Mouse (Mus musculus) left cerebral cortex, postnatal 10 days (tissue): ENCODE results near the gene Mink1. TPM values are rescaled to one million over a fixed set of nuclear protein-coding genes. Genes with fewer than 3 reads are reported as not detected.
"Not testable (repeated sequence)": the region's sequence is repeated elsewhere in the genome, so short reads cannot be mapped to it uniquely, and the experiment has no call there.

ENCODE experiments used
- DNase-seq, 2 experiments: peaks; one replicate each; pipeline ENCODE4 v3.0.0; 2021 to 2022; ENCODE audit warnings: low spot score in 2 of 2, mixed read lengths in 1 of 2; ENCODE audit errors: extremely low spot score in 1 of 2
- intact Hi-C: fragments of 180-260 bp; cut with DNase I; formaldehyde crosslinking; loops from one replicate; pipeline ENCODE4 v1.15.1; 2025
- total RNA-seq, 2 experiments: library from RNA; stranded (reverse); gene quantifications; 2 replicates each; pipeline ENCODE4 v1.2.3; 2021

Mink1 gene
- total RNA-seq, result 100 to 1,000 TPM; 252 to 262 TPM

GRCm38 (mm10) chr11:70562287-70562994, at the start of gene Mink1:
Gene Mink1, plus strand, starts transcription at chr11:70562881.
- intact Hi-C loops, result loop anchor here (5.0 kb wide), 1 partner anchor 35 kb away; no protein-coding TSS in a partner anchor

GRCm38 (mm10) chr11:70513520-70513919, 49.2 kb upstream of the Mink1 start:
- intact Hi-C loops, result loop anchor here (5.0 kb wide), 1 partner anchor 244 kb away; no protein-coding TSS in a partner anchor
- no peak for DNase-seq

More at GRCm38 (mm10) chr11:70562287-70562994, at the start of gene Mink1:
- peak; percentile 84 to 93 for DNase-seq

GRCm38 (mm10) chr11:70514288-70514687, 48.4 kb upstream of the Mink1 start, which contains the start of gene Vmo1:
Gene Vmo1, minus strand, starts transcription at chr11:70514616.
- no peak for DNase-seq
- intact Hi-C loops, result loop anchor here (5.0 kb wide), 1 partner anchor 243 kb away; no protein-coding TSS in a partner anchor

- peak in 1 of 2 experiments; percentile 51 for DNase-seq
- intact Hi-C loops, result loop anchor here (5.0 kb wide), 2 partner anchors 91 to 106 kb away; no protein-coding TSS in a partner anchor
These were observed 46.3 kb upstream of the Mink1 start for GRCm38 (mm10) chr11:70516352-70516751.

DNA sequence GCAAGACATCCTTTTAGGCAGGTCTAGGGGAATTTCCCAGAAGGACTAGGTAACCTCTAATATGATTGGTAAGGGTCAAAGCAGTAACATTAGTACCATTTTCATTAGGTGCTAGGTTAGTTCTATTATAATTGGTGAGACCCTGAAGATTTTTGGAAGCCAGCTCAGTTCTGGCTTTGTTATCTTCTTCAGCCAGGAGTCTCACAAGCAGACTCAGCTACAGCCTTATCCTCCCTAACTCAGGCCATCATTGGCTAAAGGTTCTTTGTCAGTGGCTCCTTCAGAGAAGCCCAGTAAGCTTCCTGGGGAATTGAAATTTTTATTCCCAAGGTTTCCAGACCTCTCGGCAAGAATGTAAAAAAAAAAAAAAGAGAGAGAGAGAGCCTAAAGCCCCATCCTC, 44.2 kb upstream of the Mink1 start:
- no peak for DNase-seq
- intact Hi-C loops, result loop anchor here (5.0 kb wide), 2 partner anchors 89 to 104 kb away; no protein-coding TSS in a partner anchor

DNA sequence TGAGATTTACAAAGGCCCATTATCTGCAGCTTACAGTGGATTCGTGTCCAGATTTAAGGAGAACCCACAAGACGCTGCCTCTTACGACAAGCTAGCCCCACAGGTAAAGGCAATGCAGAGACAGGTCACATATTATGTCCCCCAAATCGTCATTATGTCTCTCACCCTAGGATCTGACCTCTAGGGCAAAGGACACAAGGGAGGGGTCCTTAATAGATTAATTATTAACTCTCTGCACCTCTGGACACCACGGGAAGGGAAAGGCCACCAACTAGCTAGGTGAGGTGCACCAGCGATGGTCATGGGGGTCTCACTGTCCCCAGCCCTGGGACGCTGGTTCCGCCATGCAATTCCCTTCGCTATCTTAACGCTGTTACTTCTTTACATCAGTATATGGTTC, 43.8 kb upstream of the Mink1 start, which contains the start of gene Gltpd2:
Gltpd2 (plus strand) TSS at position 274 of the 400 bp plus-strand sequence.
- intact Hi-C loops, result loop anchor here (5.0 kb wide), 2 partner anchors 88 to 103 kb away; no protein-coding TSS in a partner anchor
- DNase-seq, result no peak

DNA sequence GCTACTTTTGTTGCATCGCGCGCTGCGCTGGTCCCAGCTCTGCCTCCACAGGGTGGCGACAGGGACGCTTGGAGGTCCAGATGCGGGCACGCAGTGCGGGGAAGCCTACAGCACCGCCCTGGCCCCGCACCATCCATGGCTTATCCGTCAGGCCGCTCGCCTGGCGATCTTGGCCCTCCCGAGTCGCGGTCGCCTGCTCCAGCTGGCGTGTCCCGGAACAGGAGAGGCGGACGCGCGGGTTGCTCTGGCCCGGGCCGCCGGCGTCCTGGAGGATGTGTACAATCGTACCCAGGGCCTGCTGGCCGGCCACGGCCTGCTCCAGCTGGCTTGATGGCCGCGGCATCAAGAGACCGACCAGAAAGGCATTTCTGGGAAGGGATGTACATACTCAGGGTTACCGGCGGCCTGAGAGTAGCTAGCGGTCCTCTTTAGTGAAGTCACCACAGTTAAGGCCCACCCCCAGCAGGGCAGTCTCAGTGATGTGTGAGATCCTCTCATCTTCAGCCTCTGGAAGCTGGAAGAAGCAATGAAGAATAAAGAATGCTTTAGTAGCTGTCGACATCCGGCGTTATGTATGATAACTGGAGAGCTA, 42.4 kb upstream of the Mink1 start:
- intact Hi-C loops, result no loop called here
- peak in 1 of 2 experiments; percentile 60 for DNase-seq

DNA sequence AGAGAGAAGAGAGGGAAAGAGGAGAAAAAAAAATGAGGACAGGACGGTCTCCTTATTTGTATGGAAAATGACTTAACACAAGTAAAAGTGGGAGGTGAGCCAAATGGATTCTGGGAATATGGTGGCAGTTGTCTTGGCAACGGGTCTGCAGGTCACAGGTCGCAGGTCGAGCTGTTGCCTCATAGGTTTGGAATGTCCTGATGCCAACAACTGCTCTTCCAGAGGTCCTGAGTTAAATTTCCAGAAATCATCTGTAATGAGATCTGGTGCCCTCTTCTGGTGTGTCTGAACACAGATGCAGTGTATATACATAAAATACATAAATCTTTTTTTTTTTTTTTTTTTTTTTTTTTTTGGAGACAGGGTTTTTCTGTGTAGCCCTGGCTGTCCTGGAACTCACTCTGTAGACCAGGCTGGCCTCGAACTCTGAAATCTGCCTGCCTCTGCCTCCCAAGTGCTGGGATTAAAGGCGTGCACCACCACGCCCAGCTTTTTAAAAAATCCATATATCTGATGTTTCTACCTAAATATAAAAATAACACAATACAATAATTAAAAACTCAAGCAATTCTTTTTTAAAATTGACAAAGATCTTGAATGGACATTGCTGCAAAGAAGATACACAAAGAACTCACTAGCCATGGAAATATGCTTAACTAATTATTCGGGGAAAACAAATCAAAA, 39.2 kb upstream of the Mink1 start:
- DNase-seq, intact Hi-C loops: not testable (repeated sequence)

- DNase-seq, result no peak
- intact Hi-C loops, result no loop called here
These were observed 37.9 kb upstream of the Mink1 start for GRCm38 (mm10) chr11:70524782-70525181.

DNA sequence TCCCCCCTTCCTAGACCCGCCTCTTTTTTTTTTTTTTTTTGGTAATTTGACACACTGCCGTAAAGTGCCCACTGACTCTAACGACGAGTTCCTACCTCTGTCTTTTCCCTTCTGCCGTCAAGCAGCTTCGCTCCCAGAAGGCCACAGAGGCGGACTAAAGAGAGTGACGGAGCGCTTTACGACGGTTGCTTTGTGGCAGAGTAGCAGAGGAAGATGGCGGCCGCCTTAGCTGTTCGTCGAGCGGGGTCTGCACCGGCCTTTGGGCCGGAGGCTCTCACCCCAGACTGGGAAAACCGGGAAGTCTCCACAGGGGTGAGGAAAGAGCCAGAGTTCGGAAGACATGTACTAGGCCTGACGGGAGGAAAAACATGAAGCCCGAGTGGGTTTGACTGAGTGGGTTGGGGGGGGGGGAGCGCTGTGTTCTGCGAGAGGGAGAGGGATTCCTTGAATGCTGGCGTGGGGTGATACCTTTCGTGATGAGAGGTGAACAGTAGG, 37.5 kb upstream of the Mink1 start, which contains the start of gene Psmb6:
Psmb6 (plus strand) TSS at position 184 of the 495 bp plus-strand sequence.
- peak; percentile 94 to 96 for DNase-seq
- intact Hi-C loops, result no loop called here

DNA sequence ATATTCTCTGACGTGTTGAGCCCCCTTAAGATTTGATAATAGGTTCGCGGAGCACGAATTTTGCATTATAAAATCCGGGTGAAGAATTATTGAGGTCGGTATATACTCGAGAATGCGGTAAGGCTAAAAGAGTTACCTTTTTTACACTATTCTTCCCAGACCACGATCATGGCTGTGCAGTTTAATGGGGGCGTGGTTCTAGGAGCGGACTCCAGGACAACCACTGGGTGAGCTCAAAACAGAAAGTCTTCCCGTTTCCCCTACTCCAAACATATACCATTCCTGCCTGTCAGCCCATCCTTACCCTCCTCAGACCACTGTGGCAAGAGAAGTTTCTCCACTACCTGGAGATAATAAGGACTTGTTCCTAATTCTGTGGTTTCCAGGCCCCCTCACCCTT, 37.0 kb upstream of the Mink1 start:
- DNase-seq, result no peak
- intact Hi-C loops, result no loop called here

GRCm38 (mm10) chr11:70526211-70526610, 36.5 kb upstream of the Mink1 start:
- DNase-seq, result no peak
- intact Hi-C loops, result no loop called here

DNA sequence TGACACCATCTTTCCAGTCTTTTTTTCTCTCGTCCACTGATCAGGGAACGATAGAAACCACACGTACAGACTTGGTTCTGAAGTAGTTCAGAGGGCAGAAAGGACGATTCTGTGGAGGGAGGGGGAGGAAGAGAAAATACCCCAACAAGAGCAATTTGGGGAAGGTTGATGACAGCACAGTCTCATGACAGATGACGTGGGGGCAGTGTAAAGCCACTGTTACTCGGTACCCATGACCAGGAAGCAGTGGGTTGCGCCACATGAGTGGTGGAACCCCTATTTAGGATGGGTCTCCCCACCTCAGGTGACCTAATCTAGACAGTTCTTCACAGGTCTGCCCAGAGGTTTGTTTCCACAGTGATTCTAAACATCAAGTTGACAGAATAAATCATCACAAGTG, 34.1 kb upstream of the Mink1 start:
- DNase-seq, result no peak
- intact Hi-C loops, result no loop called here

- DNase-seq, intact Hi-C loops: not testable (repeated sequence)
These were observed 31.6 kb upstream of the Mink1 start for GRCm38 (mm10) chr11:70531065-70531464.

DNA sequence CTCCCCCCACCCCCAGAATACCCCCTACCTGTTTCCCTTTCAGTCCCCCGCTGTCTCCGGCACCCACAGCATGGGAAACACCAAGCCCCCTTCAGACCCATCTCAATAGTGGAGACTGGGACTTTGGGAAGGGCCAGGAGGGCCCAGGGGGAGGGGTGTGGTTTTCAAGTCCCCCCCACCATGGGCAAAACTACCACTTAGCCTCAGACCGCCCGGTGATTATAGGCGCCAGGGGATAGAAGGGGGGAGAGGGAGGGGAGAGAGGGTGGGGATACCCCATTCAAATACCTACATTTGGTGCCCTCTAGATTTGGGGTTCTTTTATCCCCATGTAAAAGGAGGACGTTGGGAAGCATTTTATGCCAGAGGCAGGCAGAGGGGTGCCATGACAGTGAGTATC, 29.8 kb upstream of the Mink1 start, which contains the start of gene Gm40193:
Gm40193 (minus strand) TSS at position 101 of the 400 bp plus-strand sequence.
- intact Hi-C loops, result no loop called here
- DNase-seq, result no peak

DNA sequence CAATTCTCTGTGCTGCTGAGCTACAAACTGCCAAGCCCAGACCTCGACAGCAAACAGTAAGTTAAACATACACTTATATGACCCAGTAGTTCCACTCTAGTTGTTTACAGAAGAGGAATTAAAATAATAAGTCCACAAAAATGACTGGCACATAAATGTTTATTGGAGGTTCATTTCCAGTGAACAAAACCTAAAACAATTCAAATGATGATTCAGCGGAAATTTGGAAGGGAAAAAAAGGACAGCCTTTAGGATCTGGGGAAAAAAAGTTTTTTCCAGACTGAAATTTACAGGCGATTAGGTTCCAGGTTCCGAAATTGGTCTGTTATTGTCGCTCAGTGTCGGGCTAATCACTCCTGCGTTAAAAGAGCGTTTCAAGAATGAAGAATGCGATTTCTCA, 23.3 kb upstream of the Mink1 start:
- intact Hi-C loops, result no loop called here
- DNase-seq, result no peak

DNA sequence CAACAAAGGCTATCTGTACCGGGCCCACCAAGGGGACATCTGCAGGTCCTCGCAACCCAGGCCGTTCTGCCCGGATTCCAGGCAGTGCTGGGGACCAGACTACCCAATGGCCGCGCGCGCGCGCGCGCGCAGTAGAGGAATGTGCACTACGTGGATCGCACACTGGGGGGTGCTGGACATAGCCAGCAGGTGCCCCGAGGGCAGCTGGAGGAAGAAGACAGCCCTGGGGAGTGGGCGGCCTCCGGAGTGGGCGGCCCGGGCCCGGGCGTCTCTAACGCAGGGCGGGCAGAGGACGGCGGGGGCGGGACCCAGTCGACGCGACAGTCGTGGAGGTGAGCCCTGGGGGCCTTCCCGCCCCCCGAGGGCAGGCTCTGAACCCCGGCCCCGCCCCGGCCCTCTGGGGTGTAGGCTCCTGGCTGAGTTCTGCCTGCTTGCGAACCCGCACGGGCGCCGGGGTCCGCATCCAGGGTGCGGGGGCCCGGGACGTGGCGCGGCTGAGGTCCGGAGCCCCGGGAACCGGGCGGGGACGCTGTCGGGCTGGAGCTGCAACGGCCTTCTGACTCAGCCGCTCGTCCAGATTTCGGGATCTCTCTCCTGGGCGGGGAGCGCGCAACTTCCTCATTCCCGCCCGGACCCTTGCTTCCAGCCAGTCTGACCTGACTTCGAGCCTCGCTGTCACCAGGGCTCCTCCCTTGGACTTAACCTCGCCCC, 22.6 kb upstream of the Mink1 start, which contains the start of gene Pld2:
Pld2 (plus strand) TSS at position 188 of the 711 bp plus-strand sequence.
- intact Hi-C loops, result loop anchor here (5.0 kb wide), 1 partner anchor 67 kb away; no protein-coding TSS in a partner anchor
- DNase-seq, result peak; percentile 68 to 95

- intact Hi-C loops, result loop anchor here (5.0 kb wide), 1 partner anchor 66 kb away; no protein-coding TSS in a partner anchor
- DNase-seq, result no peak
These were observed 21.8 kb upstream of the Mink1 start for GRCm38 (mm10) chr11:70540928-70541327.
